Mouse (Mus musculus) kidney, postnatal 25 days (tissue): ENCODE data around the gene Nfkbia.

Experiments used
- DNase-seq, 2 experiments: peaks; one replicate each; pipeline ENCODE4 v3.0.0; 2021; ENCODE audit warnings: mixed read lengths in 2 of 2

Gene Nfkbia

DNA sequence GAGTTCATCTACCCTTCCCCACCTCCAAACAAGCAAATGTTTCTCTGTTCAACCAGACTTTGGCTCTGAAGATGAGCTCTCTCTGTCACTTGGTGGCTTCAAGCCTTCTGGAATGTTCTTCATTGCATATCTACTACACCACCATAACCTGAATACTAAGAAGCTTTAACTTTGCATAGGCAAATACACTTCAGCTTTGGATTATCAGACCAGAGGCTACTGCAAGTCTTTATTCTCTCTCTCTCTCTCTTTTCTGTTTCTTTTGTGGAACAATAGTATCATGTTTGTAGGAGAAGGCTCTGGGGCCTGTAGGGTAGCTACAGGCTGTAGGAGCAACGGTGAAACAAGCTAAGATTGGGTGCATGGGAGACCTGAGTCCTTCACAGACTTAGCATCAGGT, 50.2 kb downstream of the Nfkbia start:
- DNase-seq: no peak

DNA sequence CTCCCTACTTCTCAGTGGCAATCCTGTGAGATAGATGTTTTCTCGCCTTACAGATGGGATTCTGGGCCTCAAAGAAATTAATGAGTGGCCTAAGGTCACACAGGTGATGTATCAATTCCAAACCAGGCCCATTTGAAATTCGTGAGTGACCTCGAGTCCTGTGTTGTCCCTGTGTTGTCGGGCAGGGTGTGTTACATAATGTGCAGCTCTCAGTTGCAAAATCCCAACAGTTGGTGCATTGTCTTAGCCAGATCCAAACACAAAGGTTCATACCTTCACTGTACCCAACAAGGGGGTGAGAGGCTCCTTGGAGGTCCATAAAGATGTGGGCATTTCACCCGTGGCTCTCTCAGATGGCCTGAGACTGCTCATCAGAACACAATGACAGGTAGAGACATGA, 52.0 kb downstream of the Nfkbia start:
- no peak for DNase-seq
